Mouse (Mus musculus): ENCODE measurements around the gene Rarb.
A peak's percentile ranks its signal among the peaks of the same experiment; 100 is the strongest.

The Rarb gene

DNA sequence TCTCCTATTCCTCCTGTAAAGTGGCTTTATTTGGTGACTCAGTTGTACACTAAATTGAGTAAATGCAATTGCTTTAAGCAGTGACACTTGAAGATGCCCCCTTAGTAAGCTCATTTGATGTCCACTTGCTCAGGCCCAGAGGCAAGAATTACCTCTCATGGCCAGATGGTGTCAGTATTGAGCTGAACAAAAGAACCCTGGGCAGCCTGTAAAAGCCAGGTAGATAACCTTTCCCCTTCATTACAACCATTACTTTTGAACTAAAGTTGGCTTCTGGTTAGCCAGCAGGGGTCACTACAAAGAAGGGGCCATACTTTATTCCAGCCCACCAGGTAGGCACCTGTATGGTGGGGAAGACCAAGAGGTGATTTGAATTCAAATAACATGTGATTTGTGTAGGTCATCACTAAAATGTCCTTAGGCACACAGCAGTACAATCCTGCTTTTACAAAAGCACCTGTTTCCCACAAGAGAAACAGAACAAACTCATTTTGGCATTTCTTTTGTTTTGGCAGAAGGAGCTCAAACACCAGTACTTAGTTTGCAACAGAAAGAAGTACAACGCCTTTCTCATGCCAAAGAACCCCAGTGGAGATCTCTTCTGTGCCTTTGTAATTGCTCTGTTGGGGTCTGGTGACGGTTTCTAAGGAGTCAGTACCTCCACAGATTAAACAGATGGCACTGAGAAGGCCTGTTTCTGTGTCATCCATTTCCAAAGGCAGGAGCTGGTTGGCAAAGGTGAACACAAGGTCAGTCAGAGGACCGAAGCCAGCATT is 384.4 kb downstream of the Rarb start:
- peak; percentile 70 for DNase-seq (ENCODE audit: low read depth)

DNA sequence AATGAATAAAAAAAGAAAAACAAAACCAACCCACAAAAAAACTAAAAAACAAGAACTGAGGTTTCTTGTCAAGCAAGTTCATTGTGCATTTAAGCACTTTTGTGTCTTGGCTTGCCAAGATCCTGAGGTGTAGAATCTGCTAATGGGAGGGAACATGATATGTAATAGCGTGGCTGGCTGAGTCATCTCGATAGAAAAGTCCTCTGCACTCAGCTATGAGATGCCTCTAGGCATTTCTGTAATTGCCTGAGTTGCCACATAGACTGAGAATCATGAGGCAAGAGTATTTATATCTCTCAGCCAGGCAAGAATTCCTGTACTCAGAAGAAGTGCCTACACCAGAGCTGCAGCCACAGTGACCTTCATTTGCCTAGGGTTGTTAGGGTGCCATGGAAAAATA is 385.8 kb downstream of the Rarb start:
- peak; percentile 88 for DNase-seq (ENCODE audit: low read depth)

DNA sequence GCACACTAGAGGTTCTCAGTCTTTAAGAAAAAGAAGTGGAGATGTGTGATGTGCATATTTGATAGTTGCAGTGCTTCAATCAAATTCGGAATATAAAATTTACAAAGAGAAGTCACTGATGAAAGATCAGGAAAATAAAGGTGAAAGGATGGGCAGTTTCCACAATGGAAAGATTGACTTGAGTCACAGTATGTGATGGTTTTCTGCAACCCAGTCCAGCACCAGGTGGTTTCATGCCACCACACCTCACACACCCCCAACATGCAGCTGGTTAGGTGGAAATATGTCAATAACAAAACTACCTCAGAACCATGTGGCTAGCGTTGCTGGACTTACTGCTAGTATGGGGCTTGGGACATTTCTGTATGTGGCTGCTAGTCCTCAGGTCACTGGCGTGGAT is 386.4 kb downstream of the Rarb start:
- no peak for DNase-seq (ENCODE audit: low read depth)

DNA sequence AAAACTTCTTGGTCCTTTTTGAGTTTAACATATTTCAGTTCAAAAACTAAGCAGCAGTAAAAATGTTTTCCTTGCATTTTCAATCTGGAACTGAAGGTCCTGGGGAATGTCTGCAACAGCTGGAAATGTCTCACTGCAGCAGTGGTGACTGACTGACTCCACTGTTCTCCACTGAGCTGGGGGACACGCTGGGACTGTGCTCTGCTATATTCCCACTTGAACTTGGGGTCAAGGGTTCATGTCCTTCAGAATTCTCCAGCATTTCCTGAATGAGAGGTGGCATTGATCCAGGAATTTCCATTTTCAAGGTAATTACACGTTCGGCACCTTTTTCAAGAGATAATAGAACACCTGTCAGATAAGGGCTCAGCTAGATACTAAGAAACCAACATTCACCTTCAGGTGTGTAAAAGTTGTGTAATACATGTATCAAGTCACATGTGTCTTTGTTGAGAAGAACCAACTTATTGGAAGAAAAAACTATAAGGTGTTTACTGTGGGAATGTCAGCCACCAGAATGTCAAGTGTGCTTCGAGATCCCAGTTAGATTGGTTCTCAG is 386.9 kb downstream of the Rarb start:
- DNase-seq (ENCODE audit: low read depth) = no peak

DNA sequence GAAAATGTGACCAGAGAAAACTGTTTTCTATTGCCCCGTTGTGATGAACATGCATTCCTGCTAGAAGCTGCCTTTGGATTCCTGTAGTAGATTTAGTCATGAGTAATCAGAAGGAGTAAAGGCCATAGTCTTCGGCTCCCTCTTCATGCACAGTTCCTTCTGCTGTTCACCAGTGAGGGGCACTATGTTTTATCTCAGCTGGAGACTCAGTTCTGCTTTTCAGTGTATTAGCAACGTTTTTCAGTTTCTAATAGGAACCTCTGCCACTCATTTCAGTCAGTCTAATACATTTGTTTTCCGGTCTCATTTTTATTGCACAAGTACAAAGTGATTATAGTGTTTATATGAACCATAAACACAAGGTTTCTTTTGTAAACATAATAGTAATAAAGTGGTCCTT is 391.4 kb downstream of the Rarb start:
- DNase-seq (ENCODE audit: low read depth) = no peak

DNA sequence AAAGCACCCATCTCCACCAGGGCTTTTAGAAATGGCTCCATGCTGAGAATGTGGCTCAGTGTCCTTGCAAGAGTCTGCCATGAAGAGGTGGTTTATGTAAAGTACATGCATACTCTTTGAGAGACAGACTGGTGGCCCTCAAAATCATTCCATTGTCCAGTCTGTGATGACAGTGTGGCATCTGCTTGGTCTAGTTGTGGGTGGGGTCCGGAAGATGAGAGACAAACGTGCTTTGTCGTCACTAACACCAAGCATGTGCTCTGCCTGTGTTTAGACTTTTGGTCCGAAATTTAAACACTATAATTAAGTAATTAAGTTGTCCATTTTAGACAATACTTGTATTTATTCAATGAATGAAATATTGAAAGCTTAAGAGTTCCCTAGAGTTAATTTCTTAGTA is 404.8 kb downstream of the Rarb start:
- DNase-seq (ENCODE audit: low read depth) = no peak

DNA sequence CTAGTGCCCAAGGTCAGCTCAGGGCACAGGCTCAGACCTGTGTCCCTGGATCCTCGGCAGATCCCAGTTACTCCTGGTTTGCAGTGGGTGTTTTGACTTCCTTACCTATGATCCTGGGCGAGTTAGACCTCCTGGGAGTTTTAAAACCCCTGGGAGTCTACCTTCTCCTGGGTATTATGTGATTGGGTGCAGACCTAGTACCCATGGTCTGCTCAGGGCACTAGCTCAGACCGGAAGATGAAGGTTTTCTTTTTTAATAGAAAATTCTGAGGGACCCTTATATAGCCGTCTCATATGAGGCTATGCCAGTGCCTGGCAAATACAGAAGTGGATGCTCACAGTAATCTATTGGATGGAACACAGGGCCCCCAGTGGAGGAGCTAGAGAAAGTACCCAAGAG is 413.8 kb downstream of the Rarb start:
- no peak for DNase-seq (ENCODE audit: low read depth)

DNA sequence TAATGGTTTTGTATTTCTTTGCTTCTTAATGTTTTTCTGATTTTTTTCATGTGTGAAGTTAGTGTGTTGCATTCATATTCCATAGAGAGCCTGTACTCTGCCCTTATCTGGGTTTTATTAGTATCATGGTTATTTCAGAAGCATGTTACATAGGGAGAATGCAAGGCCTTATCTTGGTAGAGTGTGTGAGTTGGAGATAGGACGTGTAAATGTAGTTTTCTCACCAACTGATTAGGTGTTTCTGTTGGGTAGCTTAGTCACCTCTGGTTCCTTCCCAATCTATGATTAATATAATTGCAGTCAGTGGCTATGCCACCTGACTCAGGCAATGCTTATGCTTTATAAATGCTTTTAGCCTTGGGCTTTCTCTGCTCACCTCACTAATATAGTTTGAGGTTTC is 434.2 kb downstream of the Rarb start:
- no peak for DNase-seq (ENCODE audit: low read depth)

All from NIH3T3 (cell line).